Mouse (Mus musculus): ENCODE results near the gene Vmn1r82. TPM values are rescaled to one million over a fixed set of nuclear protein-coding genes. Genes with fewer than 3 reads are reported as not detected.

Vmn1r82 gene
- not detected for total RNA-seq (2021)
- long read RNA-seq, experiment 1: 0 reads
- long read RNA-seq, experiment 2: 0 reads

DNA sequence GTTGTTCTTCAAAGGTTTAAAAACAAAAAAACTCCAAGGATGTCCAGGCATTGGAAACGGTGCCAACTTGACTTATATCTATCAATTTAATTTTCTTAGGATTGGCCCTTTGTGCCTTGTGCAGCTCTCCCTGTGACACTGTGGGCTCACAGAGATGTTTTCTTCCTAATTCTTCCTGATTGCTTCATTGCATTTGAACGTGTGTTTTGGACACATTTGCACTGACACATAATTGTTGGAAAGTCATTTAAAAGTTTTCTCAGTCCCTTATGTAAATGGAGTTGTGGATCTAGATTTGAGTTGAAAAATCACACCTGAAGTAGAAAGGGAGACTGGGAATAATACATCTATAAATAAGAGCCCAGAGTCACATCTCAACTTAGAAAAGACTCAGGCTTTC, at the start of gene Vmn1r82:
Gene Vmn1r82 (plus strand): TSS at position 301 of the 400 bp plus-strand sequence.
- DNase-seq: no peak

- DNase-seq: no peak
These were observed 32.1 kb upstream of the Vmn1r82 start, which contains the start of gene Vmn1r81 for GRCm38 (mm10) chr7:12268169-12268568. TSS of gene Vmn1r81 (minus strand) at chr7:12268269.

- no peak for DNase-seq
These were observed 29.2 kb downstream of the Vmn1r82 start, which contains the start of gene Vmn1r83 for GRCm38 (mm10) chr7:12329381-12329780. TSS of gene Vmn1r83 (minus strand) at chr7:12329481.

Other genes starting within 250 kb of the Vmn1r82 start
- not detected for gene Vmn1r78, start 150.2 kb upstream of the Vmn1r82 start, total RNA-seq (2021)
- under 1 TPM; 0.06 to 0.30 TPM for gene Vmn1r79, start 129.2 kb upstream of the Vmn1r82 start, total RNA-seq (2021)
- gene Vmn1r80, start 111.1 kb upstream of the Vmn1r82 start, total RNA-seq (2021): not detected
- not detected for gene Vmn1r81, start 32.2 kb upstream of the Vmn1r82 start, total RNA-seq (2021)
- not detected for gene Vmn1r83, start 29.1 kb downstream of the Vmn1r82 start, total RNA-seq (2021)
- gene Vmn1r84, start 68.8 kb downstream of the Vmn1r82 start, total RNA-seq (2021): not detected
- 1 to 10 TPM; 3.0 to 4.8 TPM for gene Zfp551, start 122.3 kb downstream of the Vmn1r82 start, total RNA-seq (2021)
- 10 to 100 TPM in 1 of 2 experiments, 1 to 10 TPM in 1; 8.8 to 16.4 TPM for gene Zfp606, start 177.9 kb downstream of the Vmn1r82 start, total RNA-seq (2021)
- gene 2900092C05Rik, start 212.1 kb downstream of the Vmn1r82 start, total RNA-seq (2021): not detected

Data from adrenal gland, postnatal 10 days (tissue).